Comparison of ENCODE assay signal across 9 mouse cellular contexts in genomic region chr6:33126574-33126973, GRCm38 (mm10).
DNase-seq lines count a peak whose midpoint lies in the region; ATAC-seq and TF ChIP-seq lines count a peak whose summit lies in the region.
"Had no signal": no experiment of that assay in that cellular context is flagged by ENCODE, and none has a peak within 500 bp of the region (broad histone marks: within the 10 kb centered on the region; RNA-seq: fewer than 3 reads in every experiment).

No protein-coding gene starts in this region.

- no peaks in the 10 kb centered on the region for H3K27me3 ChIP-seq in hindbrain, embryonic 11.5 days (ENCODE audit: control insufficient read depth, insufficient read depth, low read length)
- no peaks in the 10 kb centered on the region for H3K27me3 ChIP-seq in myocyte (ENCODE audit: control insufficient read depth, insufficient read depth, insufficient read length)
- no peaks in the 10 kb centered on the region for H3K27me3 ChIP-seq in stomach, postnatal 0 days (ENCODE audit: control insufficient read depth, insufficient read depth, low read length)

- intact Hi-C loops in left cerebral cortex, postnatal 10 days (cut with DNase I) = no loop called here

- peak; percentile 35 for TF ChIP-seq CTCF in bone marrow, adult 2 months (IDR thresholded peaks at IDR 0.05; ENCODE audit: control insufficient read depth, insufficient read depth, low read length)
- peak; percentile 92 for TF ChIP-seq CTCF in stomach, postnatal 0 days (IDR thresholded peaks at IDR 0.05; ENCODE audit: low read depth)

- H3K4me3 ChIP-seq in bone marrow, adult 2 months (replicated peaks; ENCODE audit: control insufficient read depth, low read depth, low read length) = no peak overlapping the region
- no peak overlapping the region for H3K4me3 ChIP-seq in hindbrain, embryonic 11.5 days (ENCODE audit: low read depth, low read length)
- no peak overlapping the region for H3K4me3 ChIP-seq in myocyte
- no peak overlapping the region for H3K4me3 ChIP-seq in stomach, postnatal 0 days (ENCODE audit: low read depth, low read length)
- H3K4me3 ChIP-seq: megakaryocyte, embryonic 14.5 days had no signal

- 7% methylated on average over 8 of the region's 8 CpGs for WGBS in bone marrow, adult 2 months
- WGBS in hindbrain, embryonic 11.5 days = 9% methylated on average over 8 of the region's 8 CpGs
- WGBS in stomach, postnatal 0 days = 5% methylated on average over 8 of the region's 8 CpGs

- TF ChIP-seq EP300 in stomach, postnatal 0 days (optimal IDR thresholded peaks at IDR 0.05) = no peak

- H3K9me3 ChIP-seq in hindbrain, embryonic 11.5 days (ENCODE audit: control insufficient read depth, low read length) = no peaks in the 10 kb centered on the region
- H3K9me3 ChIP-seq in stomach, postnatal 0 days (ENCODE audit: control insufficient read depth, low read length) = no peaks in the 10 kb centered on the region
- H3K9me3 ChIP-seq: megakaryocyte, embryonic 14.5 days had no signal

- H3ac ChIP-seq in myocyte (ENCODE audit: control insufficient read depth, insufficient read length) = no peak overlapping the region

- H3K36me3 ChIP-seq in hindbrain, embryonic 11.5 days (ENCODE audit: control insufficient read depth, insufficient read depth, low read length) = no peaks in the 10 kb centered on the region
- H3K36me3 ChIP-seq in myocyte (ENCODE audit: control insufficient read depth, insufficient read depth) = no peaks in the 10 kb centered on the region
- H3K36me3 ChIP-seq in stomach, postnatal 0 days (ENCODE audit: control insufficient read depth, insufficient read depth, low read length) = no peaks in the 10 kb centered on the region

- ATAC-seq in CD4-positive, CD25-positive, alpha-beta regulatory T cell, adult 4 months = no peak
- no peak for ATAC-seq in hindbrain, embryonic 11.5 days (ENCODE audit: low FRiP score)
- peak; percentile 59; the same call in 1 of the 2 replicates for ATAC-seq in stomach, postnatal 0 days (ENCODE audit: low FRiP score, low TSS enrichment)

- no peak overlapping the region for H3K27ac ChIP-seq in bone marrow, adult 2 months (ENCODE audit: control insufficient read depth, insufficient read depth, low read depth, low read length, poor library complexity)
- no peak overlapping the region for H3K27ac ChIP-seq in hindbrain, embryonic 11.5 days (ENCODE audit: low read depth, low read length)
- H3K27ac ChIP-seq in stomach, postnatal 0 days (replicated peaks) = no peak overlapping the region

- TF ChIP-seq POLR2A in bone marrow, adult 2 months (IDR thresholded peaks at IDR 0.05; ENCODE audit: borderline replicate concordance, control insufficient read depth, low read depth, low read length) = no peak
- no peak for TF ChIP-seq POLR2A in myocyte (IDR thresholded peaks at IDR 0.05; ENCODE audit: insufficient read length, low read depth)

- no peak overlapping the region for H3K9ac ChIP-seq in hindbrain, embryonic 11.5 days (ENCODE audit: low read depth, low read length)
- no peak overlapping the region for H3K9ac ChIP-seq in stomach, postnatal 0 days (ENCODE audit: low read length)

- no peak overlapping the region for H3K4me2 ChIP-seq in hindbrain, embryonic 11.5 days (replicated peaks; ENCODE audit: low read depth, low read length)
- H3K4me2 ChIP-seq in myocyte (ENCODE audit: low read depth) = no peak overlapping the region
- no peak overlapping the region for H3K4me2 ChIP-seq in stomach, postnatal 0 days (replicated peaks; ENCODE audit: low read depth)

- DNase-seq in CD4-positive, CD25-positive, alpha-beta regulatory T cell, adult 2 months (ENCODE audit: low read depth, low spot score) = peak; percentile 62
- peak; percentile 33 for DNase-seq in fibroblast of lung, adult 2 months (ENCODE audit: low read depth)
- DNase-seq in hindbrain, embryonic 11.5 days (ENCODE audit: low spot score) = peak; percentile 86
- peak; percentile 27 to 71 for DNase-seq in left cerebral cortex, postnatal 10 days (ENCODE audit: extremely low spot score in 1 of 2, low spot score in 2 of 2)
- peak; percentile 85 for DNase-seq in stomach, postnatal 0 days (ENCODE audit: low spot score)

- H3K4me1 ChIP-seq in bone marrow, adult 2 months (ENCODE audit: control insufficient read depth, insufficient read depth, low read length) = no peaks in the 10 kb centered on the region; the same call in 1 of the 2 replicates
- H3K4me1 ChIP-seq in hindbrain, embryonic 11.5 days (replicated peaks; ENCODE audit: control insufficient read depth, insufficient read depth, low read length) = no peaks in the 10 kb centered on the region
- no peaks in the 10 kb centered on the region for H3K4me1 ChIP-seq in stomach, postnatal 0 days (replicated peaks; ENCODE audit: control insufficient read depth, insufficient read depth)
- H3K4me1 ChIP-seq: megakaryocyte, embryonic 14.5 days had no signal

- H3K79me2 ChIP-seq in myocyte (ENCODE audit: control insufficient read depth, insufficient read depth) = no peaks in the 10 kb centered on the region

TF ChIP-seq in myocyte, 11 proteins besides CTCF, POLR2A, EP300 and RAD21:
- TF ChIP-seq REST (IDR thresholded peaks at IDR 0.05; ENCODE audit: insufficient read depth, insufficient read length) = peak; percentile 92
- peak in 1 of 3 experiments; percentile 2 for TF ChIP-seq MYOD1 (IDR thresholded peaks at IDR 0.05; ENCODE audit: control insufficient read depth in 1 of 3, insufficient read length in 2 of 3, low read depth in 2 of 3)
- peak; percentile 59 for TF ChIP-seq MAX (IDR thresholded peaks at IDR 0.05; ENCODE audit: low read depth)
- TF ChIP-seq CEBPB (IDR thresholded peaks at IDR 0.05; ENCODE audit: insufficient read depth, poor library complexity, severe bottlenecking) = no peak
TF ChIP-seq in myocyte: peak in this region for 3.

Comparison
In these comparisons a context has a peak if more than half of its experiments do, and no peak if none do; other contexts are left out.
1. DNase-seq: peak in every context shown above with its lines; median percentile 86 in hindbrain, embryonic 11.5 days; 85 in stomach, postnatal 0 days; 62 in CD4-positive, CD25-positive, alpha-beta regulatory T cell, adult 2 months; 49 in left cerebral cortex, postnatal 10 days; 33 in fibroblast of lung, adult 2 months.